Mouse (Mus musculus): ENCODE results near the gene Kyat3.
"Not testable (repeated sequence)": the region's sequence is repeated elsewhere in the genome, so short reads cannot be mapped to it uniquely, and the experiment has no call there.

The Kyat3 gene

DNA sequence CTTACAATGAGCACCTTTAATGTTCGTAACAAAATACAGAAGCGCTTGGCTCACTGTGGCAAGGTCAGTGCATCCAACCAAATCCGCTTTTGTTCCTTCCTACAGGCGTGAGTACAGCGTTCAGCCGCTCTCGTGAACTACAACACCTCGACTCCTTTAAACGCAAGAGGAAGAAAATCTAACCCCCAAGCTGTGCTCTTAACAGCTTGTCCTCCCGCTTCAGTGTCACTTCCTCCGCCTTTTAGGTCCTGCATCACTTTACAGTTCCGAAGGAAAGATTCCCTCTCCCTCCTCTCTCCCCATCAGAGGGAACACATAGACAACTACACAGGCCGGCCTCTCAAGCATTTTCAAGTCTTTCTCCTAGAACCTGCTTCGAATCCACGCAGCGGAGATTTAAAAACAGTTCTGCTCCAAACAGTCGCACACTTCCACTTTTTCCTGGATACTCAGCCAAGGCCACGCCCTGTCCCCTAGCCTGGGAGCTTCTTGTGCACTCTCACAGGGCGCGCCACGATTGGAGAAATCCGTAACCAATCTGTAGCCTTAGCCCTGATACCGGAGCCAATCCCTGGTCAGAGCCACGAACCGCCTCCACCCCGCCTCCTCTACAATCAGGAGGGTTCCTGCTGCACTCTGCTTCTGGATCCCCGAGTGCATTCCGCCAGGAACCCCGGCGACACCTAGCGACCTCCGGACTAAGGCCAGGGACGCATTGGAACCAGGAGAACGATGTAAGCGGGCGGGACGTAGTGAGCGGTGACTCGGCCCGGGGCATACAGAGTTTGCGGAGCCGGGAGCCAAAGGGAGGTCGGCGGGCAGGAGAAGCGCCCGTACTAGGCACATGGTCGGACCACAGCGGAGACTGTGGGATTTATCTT is at the start of gene Kyat3:
TSS of gene Kyat3 (plus strand) at position 610 of the 881 bp plus-strand sequence.
- peak; percentile 90 for DNase-seq (ENCODE audit: low read depth)

DNA sequence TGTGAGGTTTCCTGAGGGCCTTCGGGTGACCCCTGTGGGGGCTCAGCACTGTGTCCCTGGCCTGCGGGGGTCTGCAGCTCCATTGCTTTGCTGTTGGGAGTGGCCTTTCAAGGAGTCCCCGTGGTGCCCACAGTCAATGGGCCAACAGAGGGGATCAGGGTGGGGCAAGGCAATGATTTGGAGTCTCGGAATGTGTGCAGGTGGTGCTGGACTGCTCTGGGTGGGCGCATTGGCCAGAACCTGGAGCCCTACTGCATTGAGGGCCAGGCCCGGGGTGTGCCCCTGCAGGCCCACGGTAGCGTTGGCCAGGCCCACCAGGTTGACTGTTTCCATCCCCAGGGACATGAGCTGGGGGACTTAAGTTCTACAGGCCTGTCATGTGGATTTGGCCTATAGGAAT is 36.1 kb upstream of the Kyat3 start:
- no peak for DNase-seq (ENCODE audit: low read depth)

DNA sequence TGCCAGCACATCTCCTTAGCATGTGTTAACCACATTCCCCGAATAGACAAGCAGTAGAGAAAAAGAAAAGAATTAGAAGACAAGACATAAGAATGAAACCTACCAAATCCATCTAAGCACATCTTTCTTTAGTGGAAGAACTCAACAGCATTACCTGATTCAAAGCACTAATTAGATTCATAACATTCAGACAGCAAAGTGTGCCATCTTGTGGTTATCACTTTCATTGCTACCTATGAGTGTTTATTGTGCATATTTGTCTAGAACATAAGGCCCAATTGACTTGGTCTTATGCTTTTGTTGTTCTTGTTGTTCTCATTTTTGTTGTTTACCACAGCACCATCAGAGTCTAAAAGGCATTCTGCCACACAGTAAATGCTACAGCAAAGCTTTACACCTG is 26.2 kb upstream of the Kyat3 start:
- peak; percentile 44 for DNase-seq (ENCODE audit: low read depth)

DNA sequence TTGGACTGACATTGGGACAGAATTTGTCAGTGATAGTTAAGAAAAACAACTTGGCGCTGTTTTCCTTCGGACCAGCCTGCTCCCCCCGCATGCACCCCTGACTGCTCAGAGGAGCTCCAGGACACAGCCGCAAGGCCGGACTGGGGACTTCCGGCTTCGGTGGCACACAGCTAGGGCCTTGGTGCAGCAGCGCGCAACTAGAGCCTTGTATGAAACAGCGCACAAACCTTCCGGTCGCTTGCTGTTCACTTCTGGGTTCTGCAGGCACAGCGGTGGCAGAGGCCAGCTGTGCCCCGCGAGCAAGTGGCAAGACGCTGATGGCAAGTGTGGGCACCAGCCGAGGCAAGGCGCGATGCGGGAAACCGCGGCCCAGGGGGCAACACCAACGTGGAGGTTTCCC is 12.9 kb upstream of the Kyat3 start:
- DNase-seq (ENCODE audit: low read depth) = no peak

DNA sequence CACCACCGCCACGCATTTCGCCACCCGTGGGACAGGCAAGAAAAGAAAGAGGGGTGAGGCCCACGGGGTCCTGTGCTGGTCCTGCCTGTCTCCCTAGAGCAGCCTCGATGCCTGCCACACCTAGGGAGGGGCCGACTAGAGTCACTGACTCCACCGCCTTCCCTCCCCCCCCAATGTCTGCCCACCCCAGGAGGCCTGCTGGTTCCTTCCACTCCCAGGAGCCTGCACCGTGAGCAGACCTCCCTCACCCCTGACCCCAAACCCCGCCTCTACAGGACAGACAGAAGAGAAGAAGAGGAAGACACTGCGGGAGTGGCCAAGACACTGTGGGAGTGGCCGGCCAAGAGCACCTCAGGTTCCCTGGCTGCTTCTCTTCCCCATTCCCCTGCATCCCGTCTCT is 12.5 kb upstream of the Kyat3 start:
- no peak for DNase-seq (ENCODE audit: low read depth)

DNA sequence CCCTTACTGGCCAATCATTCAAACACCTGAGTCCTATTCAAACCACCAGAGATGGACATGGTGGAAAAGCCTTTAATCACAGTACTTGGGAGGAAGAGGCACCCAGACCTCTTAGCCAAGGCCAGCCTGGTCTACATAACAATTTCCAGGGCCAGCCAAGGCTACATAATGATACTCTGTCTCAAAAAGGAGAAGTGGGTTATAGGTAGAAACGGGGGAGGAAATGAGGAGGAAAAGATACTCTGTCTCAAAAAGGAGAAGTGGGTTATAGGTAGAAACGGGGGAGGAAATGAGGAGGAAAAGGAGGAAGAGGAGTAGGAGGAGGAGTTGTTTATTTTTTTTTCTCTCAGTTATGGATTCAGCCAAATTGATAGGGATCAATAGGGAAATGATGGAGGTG is 4.3 kb upstream of the Kyat3 start:
- DNase-seq (ENCODE audit: low read depth) = no peak

DNA sequence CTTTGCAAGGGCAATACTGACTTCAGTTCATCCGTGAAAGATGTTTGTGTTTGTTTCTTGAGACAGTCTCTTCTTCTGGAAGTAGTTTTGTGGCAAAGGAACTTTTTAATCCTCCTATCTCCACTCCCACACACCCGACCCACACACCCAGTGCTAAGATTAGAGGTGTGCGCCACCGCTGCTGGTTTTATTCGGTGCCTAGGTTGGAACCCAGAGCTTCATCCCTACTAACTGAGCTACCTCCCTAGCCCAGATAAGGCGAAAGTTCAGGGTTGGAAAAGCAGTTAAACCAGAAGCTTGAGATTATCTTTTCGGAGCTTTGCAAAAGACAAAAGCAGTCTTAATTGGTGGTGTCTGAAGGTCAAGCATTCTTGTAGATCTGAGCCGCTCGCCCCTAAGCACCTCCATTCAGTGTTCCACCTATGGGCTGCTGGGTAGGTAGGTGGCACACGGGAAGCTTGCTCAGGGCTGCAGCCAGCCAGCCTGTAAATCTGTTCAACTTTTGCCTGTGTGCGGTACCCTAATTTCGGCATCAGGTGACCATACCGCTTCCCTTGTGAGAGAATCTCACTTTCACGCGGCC is 647 bp downstream of the Kyat3 start:
- DNase-seq (ENCODE audit: low read depth) = no peak

DNA sequence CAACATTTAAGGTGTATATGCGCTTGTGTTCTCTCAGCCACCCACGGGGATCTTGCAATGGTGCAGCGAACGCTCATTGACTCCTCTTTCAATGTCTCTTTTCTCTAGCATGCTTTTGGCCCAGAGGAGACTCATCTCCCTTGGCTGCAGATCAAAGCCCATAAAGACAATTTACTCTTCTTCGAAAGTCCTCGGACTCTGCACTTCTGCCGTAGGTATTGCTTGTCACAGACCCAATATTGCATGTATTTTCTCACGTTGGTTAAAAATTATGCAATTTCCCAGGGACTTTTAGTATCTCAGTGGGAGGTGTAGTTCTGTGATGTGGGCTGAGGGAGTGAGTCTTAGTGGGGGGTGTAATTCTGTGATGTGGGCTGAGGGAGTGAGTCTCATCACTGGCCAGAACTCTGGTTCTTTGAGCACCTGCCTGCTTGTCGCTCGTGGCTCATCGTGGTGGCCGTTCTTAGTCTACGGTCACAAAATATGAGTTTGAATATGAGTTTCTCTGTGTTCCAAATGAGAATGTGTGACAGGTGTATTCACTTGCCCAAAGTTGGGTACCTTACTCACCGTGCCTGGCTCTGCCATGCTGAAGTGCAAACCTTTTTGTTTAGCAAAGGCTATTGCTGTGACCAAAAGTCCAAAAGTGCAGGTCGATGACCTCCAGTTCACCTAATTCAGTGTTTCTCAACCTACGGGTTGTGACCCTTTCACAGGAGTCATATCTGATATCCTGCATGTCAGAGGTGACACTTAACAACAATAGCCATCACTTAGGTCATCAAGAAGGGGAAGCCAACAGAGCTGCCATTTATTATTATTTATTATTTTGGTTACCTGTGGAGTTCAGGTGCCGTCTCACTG is 6.0 kb downstream of the Kyat3 start:
- DNase-seq (ENCODE audit: low read depth) = no peak

DNA sequence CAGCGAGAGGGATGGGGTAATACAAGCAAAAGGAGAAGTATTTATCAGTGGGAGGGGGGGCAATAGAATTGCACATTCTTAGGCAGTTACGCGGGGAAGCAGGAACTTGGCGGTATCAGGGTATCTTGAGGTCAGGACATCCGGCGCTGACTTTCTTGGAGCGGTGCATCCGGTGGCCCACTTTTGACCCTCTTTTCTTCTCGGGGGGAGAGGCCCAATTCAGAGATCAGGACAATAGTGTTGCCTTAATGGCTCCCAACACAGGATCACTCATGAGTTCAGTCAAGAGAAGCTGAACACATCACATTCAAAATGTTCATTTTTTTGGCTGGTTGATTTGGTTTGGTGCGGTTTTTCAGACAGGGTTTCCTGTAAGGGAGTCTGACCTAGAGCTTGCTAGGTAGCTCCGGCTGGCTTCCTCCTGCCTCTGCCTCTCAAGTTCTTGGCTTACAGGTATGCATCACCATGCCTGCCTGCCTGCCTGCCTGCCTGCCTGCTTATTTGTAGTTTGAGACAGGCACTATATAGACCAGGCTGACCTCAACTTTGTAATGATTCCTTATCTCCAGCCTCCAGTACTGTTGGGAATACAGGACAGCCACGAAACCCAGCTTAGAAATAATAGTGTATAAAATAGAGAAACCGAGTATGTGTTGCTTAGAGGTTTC is 7.5 kb downstream of the Kyat3 start:
- DNase-seq (ENCODE audit: low read depth) = not testable (repeated sequence)

DNA sequence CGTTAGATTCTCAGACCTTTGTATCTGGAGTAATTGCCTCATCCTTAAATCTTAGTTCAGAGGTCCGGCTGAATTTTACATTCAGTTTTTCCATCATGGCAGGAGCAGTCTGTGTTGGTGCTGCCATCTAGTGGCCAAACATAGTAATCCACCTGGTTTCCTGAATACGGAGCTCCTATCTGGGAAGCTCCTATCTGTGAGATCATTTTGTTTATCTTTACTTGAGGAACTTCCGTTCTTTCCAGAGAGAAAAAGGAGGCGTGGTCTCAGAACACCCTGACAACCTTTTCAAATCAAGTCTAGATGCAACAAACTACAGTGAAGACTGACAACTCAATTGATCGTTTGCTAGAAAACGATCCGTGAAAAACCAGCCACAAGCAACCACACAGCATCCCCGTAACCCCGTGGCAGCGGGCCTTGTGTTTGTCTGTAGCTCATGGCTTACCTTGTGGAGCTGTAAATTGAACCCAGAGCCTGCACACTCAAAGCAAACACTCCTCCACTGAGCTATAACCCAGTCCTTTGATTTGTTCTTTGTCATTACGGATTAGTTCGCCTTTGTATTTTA is 8.1 kb downstream of the Kyat3 start:
- peak; percentile 87 for DNase-seq (ENCODE audit: low read depth)

DNA sequence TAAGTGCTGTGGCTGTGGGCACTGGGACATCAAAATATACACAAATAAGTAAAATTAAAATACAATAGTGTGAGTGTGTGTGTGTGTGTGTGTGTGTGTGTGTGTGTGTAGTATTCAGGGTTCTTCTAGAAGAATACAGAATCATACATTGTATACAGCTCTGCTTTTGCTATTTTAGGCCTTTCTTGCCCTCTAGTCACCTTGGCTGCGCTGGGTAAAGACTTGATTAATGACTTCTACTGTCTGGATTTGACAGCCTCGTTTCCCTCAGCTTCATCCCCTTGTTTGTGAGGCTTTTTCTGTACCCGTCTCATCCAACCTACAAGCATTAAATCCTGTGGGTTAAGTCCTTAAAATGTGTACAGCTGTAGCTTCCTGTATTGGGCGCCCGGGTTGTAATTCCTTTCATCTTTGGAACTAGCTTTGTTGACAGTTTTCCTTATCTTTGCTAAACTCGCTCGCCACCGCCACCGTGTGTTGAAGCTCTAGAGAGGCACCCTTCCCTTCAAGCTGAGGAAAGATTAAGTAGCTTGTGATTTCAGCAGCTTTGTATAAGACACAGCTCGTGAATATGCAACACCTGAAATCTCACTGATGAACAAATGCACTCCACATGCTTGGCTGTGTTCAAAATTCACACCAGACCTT is 9.6 kb downstream of the Kyat3 start:
- DNase-seq (ENCODE audit: low read depth) = peak; percentile 61

DNA sequence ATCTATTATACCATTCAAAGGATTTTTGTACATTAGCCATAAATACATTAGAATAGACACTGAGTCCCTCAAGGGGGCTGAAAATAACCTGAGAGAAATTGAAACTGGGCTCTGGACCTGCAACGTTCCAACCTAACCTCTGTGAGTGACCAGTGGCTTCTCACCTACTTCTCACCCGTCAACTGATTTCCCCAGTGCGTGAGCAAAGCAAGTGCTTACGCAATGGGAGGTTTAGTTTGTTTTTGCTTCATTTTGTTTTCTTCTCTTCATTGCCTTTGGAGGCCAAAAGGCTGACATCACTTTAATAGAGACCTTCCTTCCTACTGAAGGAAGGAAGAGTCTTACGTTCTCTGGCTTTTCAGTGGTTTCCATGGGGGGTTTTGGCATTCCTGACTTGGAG is 10.5 kb downstream of the Kyat3 start:
- DNase-seq (ENCODE audit: low read depth) = no peak

DNA sequence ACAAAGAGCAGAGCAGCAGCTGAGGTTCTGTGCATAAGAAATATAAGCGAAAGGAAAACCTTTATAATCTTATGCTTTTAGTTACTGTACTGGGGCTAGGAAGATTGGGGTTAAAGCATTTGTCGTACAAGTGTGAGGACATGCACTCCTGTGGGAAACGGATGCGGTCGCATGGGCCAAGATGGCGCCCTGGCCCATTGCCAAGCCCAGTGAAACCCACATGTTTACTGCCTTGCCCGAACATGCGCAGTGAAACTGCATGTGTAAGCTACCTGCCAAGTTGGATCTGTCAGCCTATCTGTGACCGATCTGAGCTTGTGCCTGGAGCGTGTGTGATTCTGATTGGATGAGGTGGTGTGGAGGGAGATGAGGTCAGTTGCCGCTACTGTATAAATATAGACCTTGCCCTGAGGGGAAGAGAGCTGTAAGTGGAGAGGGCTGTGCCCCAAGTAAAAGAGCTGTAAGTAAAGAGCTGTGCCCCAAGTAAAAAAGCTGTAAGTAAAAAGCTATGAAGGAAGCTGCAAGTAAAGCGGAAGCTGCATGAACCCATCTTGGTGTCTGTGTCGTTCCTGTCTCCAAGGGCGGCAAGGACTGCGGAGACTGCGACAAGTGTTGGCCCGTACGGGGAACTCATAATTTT is 11.7 kb downstream of the Kyat3 start:
- DNase-seq (ENCODE audit: low read depth) = not testable (repeated sequence)

DNA sequence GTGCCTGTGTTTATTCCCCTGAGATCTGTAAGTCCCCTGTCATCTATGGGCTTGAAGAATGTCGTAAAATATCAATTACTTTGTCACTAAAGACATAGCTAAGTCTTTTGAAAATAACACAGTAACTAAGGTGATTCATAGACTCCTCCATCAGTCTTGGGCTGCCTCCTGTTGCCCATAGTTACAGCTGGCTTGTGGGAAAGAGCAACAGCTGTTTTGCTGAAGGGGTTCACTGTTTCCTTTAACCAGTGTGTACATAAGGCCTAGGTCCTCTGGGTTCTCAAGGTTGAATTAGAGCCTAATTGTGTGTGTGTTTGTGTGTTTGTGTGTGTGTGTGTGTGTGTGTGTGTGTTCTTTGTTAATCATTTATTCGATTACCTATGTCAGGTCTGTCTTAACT is 24.6 kb downstream of the Kyat3 start:
- no peak for DNase-seq (ENCODE audit: low read depth)

DNA sequence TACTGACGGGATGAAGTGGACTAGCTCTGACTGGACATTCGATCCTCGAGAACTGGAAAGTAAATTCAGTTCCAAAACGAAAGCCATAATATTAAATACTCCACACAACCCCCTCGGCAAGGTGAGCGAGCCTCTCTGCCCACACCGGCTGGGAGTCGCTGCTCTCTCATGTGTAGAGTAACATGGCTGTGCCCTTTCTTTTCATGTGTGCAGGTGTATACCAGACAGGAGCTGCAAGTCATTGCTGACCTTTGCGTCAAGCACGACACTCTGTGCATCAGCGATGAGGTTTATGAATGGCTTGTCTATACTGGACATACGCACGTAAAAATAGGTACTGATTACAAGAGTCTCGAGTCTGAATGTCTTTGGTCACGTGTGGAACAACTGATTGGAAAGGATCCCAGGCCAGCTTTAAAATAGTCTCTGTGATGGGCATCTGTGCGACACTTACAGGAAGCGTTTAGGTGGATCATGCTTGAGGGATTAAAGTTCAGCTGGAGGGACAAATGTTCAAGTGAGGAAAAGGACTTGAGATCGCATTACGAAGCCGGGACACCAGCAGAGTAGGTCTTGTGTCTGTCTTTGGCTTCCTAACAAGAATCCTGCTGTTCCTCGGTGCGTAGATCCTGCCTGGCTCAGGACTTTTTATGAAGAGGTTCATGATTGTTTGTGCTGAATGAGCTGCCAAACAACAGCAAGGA is 25.3 kb downstream of the Kyat3 start:
- DNase-seq (ENCODE audit: low read depth) = no peak

DNA sequence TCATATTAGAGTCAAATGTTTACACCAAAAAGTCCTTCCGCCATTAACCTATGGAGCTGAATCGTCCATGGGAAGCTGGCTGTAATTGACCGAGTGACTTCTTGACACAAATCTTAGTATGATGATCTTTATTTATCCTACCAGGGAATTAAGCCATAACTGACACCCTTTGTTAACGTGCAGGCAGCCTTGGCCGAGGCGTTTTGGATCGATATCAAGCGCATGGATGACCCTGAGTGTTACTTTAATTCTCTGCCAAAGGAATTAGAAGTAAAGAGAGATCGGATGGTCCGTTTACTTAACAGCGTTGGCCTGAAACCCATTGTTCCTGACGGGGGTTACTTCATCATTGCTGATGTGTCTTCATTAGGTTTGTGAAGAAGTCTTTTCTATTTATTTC is 33.4 kb downstream of the Kyat3 start:
- DNase-seq (ENCODE audit: low read depth) = no peak

DNA sequence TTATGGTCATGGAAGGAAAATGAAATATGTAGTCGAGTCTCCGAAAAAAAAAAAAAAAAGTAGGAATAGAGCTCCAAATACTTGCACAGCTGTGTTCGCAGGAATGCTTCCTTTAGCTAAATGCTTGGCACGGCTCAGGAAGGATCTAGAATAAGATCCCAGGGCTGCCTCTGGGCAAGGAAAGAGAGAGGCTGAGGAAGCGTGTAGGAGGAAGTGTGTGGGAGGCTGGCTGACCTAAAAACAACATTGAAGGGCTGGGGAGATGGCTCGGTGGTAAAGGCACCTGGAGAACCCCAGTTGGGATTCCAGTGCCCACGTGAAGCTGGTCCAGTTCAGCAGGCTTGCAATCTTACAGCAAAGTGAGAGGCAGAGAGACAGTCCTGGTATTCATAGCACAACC is 40.0 kb downstream of the Kyat3 start:
- no peak for DNase-seq (ENCODE audit: low read depth)

DNA sequence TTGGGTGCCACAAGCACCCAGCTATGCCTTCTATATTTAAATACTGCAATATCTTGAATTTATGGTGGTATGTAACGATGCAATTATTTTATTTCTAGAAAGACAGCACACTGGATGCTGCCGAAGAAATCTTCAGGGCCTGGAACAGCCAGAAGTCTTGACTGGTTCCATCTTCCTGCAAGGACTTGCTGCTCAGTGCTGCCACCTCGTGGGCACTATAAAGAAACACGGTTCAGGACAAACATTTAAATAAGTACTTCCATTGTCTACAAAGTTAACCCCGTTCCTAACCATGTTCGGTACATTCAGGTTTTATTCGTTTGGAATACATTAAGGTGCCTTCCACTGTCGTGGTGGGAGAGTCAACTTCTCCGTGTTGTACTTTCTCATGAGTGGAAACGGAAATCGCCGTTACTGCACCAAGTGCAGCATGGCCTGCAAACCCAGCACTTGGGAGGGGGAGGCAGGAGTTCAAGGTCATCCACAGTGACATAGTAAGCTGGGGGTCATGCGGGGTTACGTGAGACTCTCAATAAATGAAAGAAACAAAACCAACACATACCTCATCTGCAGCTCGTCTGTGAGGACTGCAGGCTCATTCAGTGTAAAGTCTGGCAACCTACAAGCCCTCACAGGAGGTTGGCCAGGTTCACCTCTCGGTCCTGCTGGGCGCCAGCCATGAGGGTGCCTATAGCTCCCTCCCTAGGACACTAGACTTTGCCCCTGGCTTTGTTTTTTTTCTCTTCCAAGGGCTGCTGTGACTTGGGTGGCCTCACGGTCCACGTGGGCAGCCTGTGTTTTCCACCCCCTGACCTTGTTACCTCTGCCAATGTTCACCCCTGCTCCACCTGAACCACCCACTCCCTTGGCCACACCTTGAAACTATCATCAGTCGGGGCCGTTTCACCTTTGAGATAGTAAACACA is 43.4 kb downstream of the Kyat3 start:
- peak; percentile 86 for DNase-seq (ENCODE audit: low read depth)

DNA sequence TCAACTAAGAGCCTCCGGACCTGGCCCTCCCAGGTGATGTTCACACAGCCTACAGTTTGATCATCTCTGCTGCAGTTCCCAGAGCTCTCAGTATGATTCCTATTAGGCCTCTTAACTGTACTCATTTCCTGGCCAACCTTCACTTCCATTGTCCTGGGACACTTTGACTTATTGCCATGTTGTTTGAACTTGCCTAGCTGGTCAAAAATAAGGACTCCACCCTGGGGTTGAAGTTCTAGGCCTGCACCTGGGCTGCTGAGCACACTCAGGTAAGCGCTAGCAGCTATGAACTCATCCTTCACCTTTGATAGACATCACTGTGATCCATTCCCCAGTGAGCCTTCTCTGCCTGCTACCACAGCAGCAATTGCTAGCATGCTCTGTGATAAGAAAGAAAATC is 44.2 kb downstream of the Kyat3 start:
- DNase-seq (ENCODE audit: low read depth) = no peak
